Mouse (Mus musculus) kidney, postnatal 10 days (tissue): ENCODE results near the gene Arhgef10l.

Experiments
- DNase-seq: peaks from one replicate; pipeline ENCODE4 v3.0.0; 2021; ENCODE audit warnings: mixed read lengths

Arhgef10l gene

GRCm38 (mm10) chr4:140657681-140658575 lies 7.9 kb downstream of the Arhgef10l start:
- DNase-seq: peak; percentile 88

GRCm38 (mm10) chr4:140656529-140656928 lies 9.3 kb downstream of the Arhgef10l start:
- DNase-seq: no peak

DNA sequence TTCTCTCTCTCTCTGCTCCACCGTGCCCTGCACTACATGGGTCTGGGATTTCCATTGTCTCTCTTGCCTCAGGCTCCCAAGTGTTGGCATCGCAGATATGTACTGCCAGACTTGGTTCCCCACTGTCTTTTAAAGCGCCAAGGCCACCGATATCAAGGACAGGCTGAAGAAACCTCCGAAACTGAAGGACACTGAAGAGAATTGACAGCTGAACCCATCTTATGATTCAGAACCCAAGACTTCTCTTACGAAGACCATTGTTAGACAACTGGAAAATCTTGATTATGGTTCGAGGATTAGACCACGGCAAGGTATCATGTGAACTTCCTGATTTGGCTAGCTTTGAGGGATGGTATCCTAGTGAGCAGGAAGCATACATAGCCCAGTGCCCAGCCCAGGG lies 11.0 kb downstream of the Arhgef10l start:
- DNase-seq: no peak

DNA sequence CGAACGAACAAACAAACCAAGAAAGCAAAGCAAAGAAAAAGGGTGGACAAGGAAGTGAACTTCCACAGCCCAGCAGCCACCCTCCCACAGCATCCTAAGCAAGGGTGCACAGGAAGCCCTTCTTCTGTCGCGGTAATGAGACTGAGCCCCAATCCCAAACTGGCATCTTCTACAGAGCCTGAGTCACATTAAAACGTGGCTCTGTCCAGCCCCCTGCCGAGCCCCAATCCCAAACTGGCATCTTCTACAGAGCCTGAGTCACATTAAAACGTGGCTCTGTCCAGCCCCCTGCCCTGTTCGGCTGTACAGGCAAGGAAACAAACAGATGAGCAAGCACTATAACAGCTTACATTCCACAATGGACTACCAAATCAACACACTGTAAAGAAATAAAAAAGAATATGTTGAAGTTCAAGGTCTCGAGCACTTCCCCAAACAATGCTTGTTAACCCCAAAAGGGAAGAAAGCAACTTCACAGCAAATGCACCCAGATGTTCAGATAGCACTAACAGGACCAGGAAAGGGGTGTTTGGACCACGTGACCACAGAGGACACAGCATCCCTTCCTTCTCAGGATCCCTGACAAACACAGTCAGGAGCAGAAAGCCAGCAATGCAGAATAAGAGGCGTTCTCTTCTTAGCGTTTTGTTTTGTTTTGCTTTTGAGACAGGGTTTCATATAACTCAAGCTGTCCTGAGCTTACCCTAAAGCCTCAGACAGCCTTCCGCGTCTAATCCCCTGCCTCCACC lies 11.8 kb downstream of the Arhgef10l start:
- no peak for DNase-seq

DNA sequence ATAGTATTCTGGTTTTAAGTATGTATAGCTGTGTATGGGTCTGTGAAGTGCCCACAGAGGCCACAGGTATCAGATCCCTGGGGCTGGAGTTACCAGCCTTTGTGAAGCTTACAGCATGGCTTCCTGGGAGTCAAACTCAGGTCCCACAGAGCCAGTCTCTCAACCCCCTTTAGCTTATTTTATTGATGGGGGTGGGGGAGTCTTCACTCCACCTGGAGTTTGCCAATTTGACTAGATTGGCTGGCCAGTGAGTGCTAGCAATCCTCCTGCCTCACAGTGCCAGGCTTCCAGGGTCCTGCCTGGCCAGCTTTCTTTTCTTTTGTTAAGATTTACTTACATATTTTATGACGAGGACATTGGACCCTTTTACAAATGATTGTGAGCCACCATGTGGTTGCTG lies 16.1 kb downstream of the Arhgef10l start:
- DNase-seq: no peak

DNA sequence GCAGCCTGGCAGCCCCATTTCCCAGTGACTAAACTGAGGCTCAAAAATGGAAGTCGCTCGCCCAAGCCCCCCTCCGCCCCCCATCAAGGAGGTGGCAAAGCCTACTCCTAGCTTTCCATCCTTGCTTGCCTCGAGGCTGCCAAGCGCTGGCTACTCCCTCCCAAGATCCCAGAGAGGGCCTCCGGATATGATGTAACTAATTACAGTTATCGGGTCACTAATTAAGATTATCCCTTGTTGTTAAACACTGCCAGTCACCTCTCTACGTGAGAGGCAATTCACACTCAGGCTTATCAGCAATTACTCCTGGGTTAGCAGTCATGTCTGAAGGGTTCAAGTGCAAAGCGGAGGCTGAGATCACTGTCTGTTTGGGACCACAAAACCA lies 16.6 kb downstream of the Arhgef10l start:
- no peak for DNase-seq

DNA sequence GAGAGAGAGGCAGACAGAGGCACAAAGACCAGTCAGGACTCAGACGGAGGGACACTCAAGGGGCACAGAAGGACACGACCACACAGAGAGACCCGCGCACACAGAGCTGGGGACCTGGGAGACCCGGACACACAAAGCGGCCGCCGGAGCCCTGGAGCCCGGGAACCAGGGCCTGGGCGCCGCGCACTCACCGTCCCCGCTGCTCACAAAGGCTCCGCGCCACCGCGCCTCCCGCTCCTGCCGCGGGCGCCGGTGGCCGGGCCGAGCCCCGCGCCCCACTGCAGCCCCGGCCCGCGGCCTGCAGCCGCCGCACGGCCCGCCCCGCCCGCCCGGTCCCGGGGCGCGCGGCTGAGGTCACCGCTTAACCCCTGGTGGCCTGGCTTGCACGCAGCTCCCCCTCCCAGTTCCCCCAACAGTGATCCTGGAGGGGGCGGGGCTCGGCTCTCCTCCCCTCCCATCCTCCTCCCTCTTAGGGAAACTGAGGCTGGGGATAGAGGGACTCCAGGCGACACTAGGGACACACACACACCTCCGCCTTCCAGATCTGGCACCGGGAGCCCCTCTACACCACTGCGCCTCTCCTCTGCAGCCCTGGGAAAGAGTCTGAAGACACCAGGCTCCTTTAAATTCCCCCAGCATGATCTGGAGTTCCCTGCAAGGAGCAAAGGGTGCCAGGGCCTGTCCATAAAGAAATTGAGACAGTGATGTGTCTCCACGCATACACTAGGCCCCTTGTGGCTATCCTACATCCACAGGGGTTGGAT lies 17.2 kb downstream of the Arhgef10l start:
- DNase-seq: peak; percentile 77

DNA sequence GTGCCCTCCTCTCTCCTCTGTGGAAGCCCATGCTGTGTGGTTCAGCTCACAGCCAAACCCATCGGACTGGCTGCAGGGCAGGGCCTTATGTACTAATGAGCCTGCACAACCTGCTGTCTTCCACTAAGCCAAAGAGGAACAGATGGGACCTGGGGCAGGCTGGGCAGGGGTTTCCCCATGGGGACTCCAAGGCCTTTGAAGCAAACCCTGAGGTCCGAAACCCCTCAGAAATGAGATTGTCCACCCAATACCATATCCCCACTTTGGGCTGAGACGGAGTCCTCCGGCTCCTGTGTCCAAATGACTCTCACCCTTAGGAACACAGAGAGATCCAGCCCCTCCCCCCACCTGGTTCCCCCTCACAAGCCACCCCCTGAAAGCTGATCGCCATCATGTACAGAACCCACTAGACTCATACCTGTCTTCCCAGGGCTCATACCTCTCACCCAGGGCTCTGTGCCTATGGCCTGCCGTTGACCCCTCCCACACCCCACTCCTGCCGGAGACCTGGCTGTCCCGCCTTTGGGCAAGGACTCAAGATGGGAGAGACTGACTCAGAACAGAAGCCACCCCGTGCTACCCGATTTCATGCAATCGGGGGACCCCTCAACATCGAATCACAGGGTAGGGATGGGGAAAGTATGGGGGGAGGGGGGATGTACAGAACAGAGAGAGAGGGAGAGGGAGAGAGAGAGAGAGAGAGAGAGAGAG lies 17.9 kb downstream of the Arhgef10l start:
- peak; percentile 55 for DNase-seq

DNA sequence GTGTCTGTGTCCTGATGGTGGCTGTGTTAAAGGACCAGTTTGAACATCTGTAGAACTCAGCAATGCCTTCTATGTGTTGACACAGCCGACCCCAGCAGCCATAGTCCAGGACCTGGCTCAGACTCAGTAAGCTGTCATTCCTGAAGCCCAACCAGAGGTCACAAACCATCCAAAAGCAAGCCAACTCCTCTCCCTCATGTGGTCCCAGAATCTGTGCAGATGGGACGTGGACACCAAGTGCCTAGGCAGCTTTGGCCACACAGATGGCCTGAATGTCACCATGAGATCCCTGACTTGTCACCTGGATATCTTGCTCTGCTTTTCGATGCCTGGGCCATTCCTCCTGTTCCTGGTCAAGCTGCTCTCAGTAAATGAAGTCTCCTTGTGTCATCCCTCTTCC lies 20.2 kb downstream of the Arhgef10l start:
- DNase-seq: no peak

DNA sequence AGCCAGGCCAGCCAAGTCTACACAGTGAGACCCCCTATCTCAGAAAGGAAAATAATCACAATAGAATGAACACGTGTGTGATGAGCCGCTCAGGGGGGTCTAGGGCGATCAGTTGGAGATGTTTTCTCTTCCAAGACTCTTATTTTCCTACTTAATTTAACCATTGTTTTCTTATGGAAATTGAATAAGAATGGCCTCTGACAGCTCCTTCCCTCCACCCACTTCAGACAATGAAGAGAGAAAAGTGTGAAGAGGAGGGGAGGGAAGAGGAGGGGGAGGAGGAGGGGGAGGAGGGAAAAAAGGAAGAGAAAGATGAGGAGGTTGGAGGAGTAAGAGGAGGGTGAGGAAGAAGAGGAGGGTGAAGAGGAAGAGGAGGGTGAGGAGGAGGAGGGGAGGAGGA lies 21.1 kb downstream of the Arhgef10l start:
- DNase-seq: no peak

GRCm38 (mm10) chr4:140644276-140644675 lies 21.5 kb downstream of the Arhgef10l start:
- no peak for DNase-seq

- no peak for DNase-seq
These were observed 23.4 kb downstream of the Arhgef10l start for GRCm38 (mm10) chr4:140642378-140642777.

DNA sequence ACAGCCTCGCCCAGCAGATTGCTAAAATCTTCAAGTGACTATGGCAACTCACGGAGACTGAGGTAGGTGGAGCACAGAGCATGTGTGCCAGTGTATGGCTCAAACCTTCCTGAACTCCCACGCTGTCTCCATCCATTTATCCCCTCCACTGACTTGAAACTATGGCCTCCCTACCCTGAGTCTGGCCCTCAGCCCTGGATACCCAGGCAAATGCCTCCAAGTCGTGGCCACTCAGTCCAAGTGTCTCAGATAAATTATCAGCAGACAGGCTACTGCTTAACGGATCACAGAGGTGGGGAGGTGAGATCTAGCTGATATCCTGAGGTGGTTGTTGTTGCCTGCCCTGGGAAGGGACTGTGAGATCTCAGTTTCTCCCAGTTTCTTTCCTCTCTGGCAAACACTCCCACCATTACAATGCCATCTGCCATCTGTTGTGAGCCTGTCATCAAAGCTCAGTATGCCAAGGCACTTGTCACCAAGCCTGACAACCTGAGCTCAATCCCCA lies 24.3 kb downstream of the Arhgef10l start:
- DNase-seq: no peak

GRCm38 (mm10) chr4:140640668-140641067 lies 25.1 kb downstream of the Arhgef10l start:
- DNase-seq: no peak

GRCm38 (mm10) chr4:140640242-140640523 lies 25.6 kb downstream of the Arhgef10l start:
- DNase-seq: no peak

- DNase-seq: no peak
These were observed 26.2 kb downstream of the Arhgef10l start for GRCm38 (mm10) chr4:140639431-140640241.

DNA sequence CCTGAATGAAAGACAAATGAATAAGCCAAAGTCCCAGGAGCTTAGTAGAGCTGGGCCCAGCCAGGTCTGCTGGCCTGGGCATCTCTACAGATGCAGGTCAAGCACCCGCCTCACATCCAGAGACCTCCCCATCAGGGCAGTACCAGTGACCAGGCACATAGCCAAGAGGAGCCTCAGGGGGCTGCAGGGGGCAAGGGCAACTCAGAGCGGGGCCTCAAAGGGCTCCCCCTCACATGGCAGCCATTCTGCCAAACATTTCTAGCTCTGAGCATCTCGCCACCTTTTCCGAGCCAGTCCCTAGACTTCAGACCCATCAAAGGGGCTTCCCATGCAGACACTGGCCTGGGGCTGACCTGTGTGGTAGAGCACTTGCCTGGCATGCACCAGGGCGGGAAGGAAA lies 27.2 kb downstream of the Arhgef10l start:
- DNase-seq: no peak

DNA sequence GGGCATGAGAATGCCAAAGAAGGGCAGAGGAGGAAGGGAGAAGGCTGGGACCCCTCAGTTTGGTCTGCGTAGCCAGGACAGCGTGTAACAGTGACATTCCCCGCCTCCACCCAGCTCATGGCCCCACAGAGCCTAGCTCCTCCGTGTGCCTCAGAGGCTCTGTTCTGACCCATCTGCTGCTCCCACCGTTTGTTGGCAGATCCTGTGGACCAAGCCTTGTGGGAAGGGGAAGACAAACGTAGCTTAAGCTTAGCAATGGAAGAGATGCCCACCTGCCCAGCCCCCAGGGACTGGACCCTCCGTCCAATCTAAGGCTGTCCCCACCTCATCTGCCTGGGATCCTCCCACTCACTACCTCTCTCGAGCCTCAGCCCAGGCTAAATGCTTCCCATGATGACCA lies 28.5 kb downstream of the Arhgef10l start:
- no peak for DNase-seq

GRCm38 (mm10) chr4:140636312-140636996 lies 29.4 kb downstream of the Arhgef10l start:
- DNase-seq: peak; percentile 71

- no peak for DNase-seq
These were observed 30.9 kb downstream of the Arhgef10l start for GRCm38 (mm10) chr4:140634861-140635388.
